Mouse (Mus musculus): ENCODE data around the gene Ube2e3. TPM values are rescaled to one million over a fixed set of nuclear protein-coding genes. Genes with fewer than 3 reads are reported as not detected.
A peak's percentile ranks its signal among the peaks of the same experiment; 100 is the strongest.

Gene Ube2e3
- polyA plus RNA-seq, 1 experiment from 2014 or later: 74.3 TPM

GRCm38 (mm10) chr2:78864116-78864515 is 3.8 kb upstream of the Ube2e3 start:
- ATAC-seq: no peak
- CTCF ChIA-PET: no interaction called here

GRCm38 (mm10) chr2:78864866-78865265 is 3.1 kb upstream of the Ube2e3 start:
- ATAC-seq (no peak), DNase-seq (ENCODE audit: low read depth, low spot score) (no peak)
- POLR2A ChIA-PET: interaction anchor here (0.7 kb wide), 1 partner anchor 396 kb away, joined by 4 read pairs; no protein-coding TSS in a partner anchor

More at GRCm38 (mm10) chr2:78864116-78864515, 3.8 kb upstream of the Ube2e3 start:
- in situ Hi-C loops (cut with MboI; ENCODE audit: low pct_unique_long_range_greater_than_20kb): no loop called here
- no peak for TF ChIP-seq CTCF (IDR thresholded peaks at IDR 0.05)
- no peaks in the 10 kb centered on the region for H3K27me3 ChIP-seq
- POLR2A ChIA-PET: no interaction called here
- DNase-seq (ENCODE audit: low read depth, low spot score): no peak

DNA sequence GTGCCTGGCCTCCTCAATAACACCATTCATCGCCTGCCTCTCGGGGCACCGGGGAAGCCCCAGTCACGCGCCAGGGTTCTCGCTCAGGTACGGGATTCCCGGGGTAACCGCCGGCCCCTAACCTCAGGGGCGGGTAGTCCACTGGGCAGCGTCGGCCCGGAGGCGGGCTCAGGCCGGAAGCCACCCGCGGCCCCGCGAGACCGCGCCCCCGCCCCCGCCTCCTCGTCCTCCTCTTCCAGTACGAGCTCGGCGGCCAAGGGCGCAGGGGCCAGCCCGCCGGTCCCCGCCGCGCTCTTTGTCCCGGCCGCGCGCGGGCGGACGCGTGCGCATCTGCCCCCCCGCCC is 559 bp downstream of the Ube2e3 start:
- POLR2A ChIA-PET: interaction anchor here (0.6 kb wide), 3 partner anchors 750 to 1105 kb away, joined by 3 to 5 read pairs (median 4); no protein-coding TSS in a partner anchor
- DNase-seq (ENCODE audit: low read depth, low spot score): no peak
- no peak for TF ChIP-seq CTCF (IDR thresholded peaks at IDR 0.05)
- peak; percentile 68 for ATAC-seq
- no peaks in the 10 kb centered on the region for H3K27me3 ChIP-seq
- in situ Hi-C loops (cut with MboI; ENCODE audit: low pct_unique_long_range_greater_than_20kb): no loop called here
- CTCF ChIA-PET: no interaction called here

More at GRCm38 (mm10) chr2:78864866-78865265, 3.1 kb upstream of the Ube2e3 start:
- CTCF ChIA-PET: no interaction called here
- in situ Hi-C loops (cut with MboI; ENCODE audit: low pct_unique_long_range_greater_than_20kb): no loop called here
- H3K27me3 ChIP-seq: no peaks in the 10 kb centered on the region
- no peak for TF ChIP-seq CTCF (IDR thresholded peaks at IDR 0.05)

- ChIA-PET CTCF (no interaction called here), POLR2A (interaction anchor here (0.6 kb wide), 3 partner anchors 750 to 1104 kb away, joined by 3 to 5 read pairs (median 4); no protein-coding TSS in a partner anchor)
- TF ChIP-seq CTCF (IDR thresholded peaks at IDR 0.05): peak; percentile 97
- DNase-seq (ENCODE audit: low read depth, low spot score) (no peak), ATAC-seq (peak; percentile 87)
- in situ Hi-C loops (cut with MboI; ENCODE audit: low pct_unique_long_range_greater_than_20kb): no loop called here
- no peaks in the 10 kb centered on the region for H3K27me3 ChIP-seq
Measured at GRCm38 (mm10) chr2:78868951-78869720, 1.2 kb downstream of the Ube2e3 start.

- H3K27me3 ChIP-seq: no peaks in the 10 kb centered on the region
- DNase-seq (ENCODE audit: low read depth, low spot score): no peak
- ATAC-seq: no peak
- in situ Hi-C loops (cut with MboI; ENCODE audit: low pct_unique_long_range_greater_than_20kb): loop anchor here (5.0 kb wide), 2 partner anchors 323 to 813 kb away; no protein-coding TSS in a partner anchor
- no peak for TF ChIP-seq CTCF (IDR thresholded peaks at IDR 0.05)
- ChIA-PET CTCF (no interaction called here), POLR2A (no interaction called here)
Measured at GRCm38 (mm10) chr2:78869721-78870442, 2.0 kb downstream of the Ube2e3 start.

- TF ChIP-seq CTCF (IDR thresholded peaks at IDR 0.05): no peak
- H3K27me3 ChIP-seq: no peaks in the 10 kb centered on the region
- in situ Hi-C loops (cut with MboI; ENCODE audit: low pct_unique_long_range_greater_than_20kb): loop anchor here (5.0 kb wide), 2 partner anchors 323 to 813 kb away; no protein-coding TSS in a partner anchor
- DNase-seq (ENCODE audit: low read depth, low spot score) (no peak), ATAC-seq (no peak)
- ChIA-PET CTCF (interaction anchor here (0.9 kb wide), 1 partner anchor 811 kb away, joined by 3 read pairs; no protein-coding TSS in a partner anchor), POLR2A (no interaction called here)
Measured at GRCm38 (mm10) chr2:78870443-78871025, 2.6 kb downstream of the Ube2e3 start.

- POLR2A ChIA-PET: interaction anchor here (0.5 to 0.8 kb wide), 3 partner anchors 525 to 812 kb away, joined by 3 read pairs; no protein-coding TSS in a partner anchor
- no peak for ATAC-seq
- no peaks in the 10 kb centered on the region for H3K27me3 ChIP-seq
- TF ChIP-seq CTCF (IDR thresholded peaks at IDR 0.05): peak; percentile 25
- DNase-seq (ENCODE audit: low read depth, low spot score): no peak
- in situ Hi-C loops (cut with MboI; ENCODE audit: low pct_unique_long_range_greater_than_20kb): loop anchor here (5.0 kb wide), 2 partner anchors 325 to 815 kb away; no protein-coding TSS in a partner anchor
- CTCF ChIA-PET: interaction anchor here (0.8 to 1.4 kb wide), 4 partner anchors 13 to 42 kb away, joined by 3 to 4 read pairs (median 3); no protein-coding TSS in a partner anchor
Measured at GRCm38 (mm10) chr2:78871971-78872860, 4.3 kb downstream of the Ube2e3 start.

- ChIA-PET CTCF (no interaction called here), POLR2A (no interaction called here)
- no peaks in the 10 kb centered on the region for H3K27me3 ChIP-seq
- DNase-seq (ENCODE audit: low read depth, low spot score) (no peak), ATAC-seq (no peak)
- in situ Hi-C loops (cut with MboI; ENCODE audit: low pct_unique_long_range_greater_than_20kb): loop anchor here (5.0 kb wide), 2 partner anchors 327 to 817 kb away; no protein-coding TSS in a partner anchor
- TF ChIP-seq CTCF (IDR thresholded peaks at IDR 0.05): no peak
Measured at GRCm38 (mm10) chr2:78873946-78874345, 6.0 kb downstream of the Ube2e3 start.

GRCm38 (mm10) chr2:78876002-78876401 is 8.1 kb downstream of the Ube2e3 start:
- ATAC-seq (no peak), DNase-seq (ENCODE audit: low read depth, low spot score) (no peak)
- in situ Hi-C loops (cut with MboI; ENCODE audit: low pct_unique_long_range_greater_than_20kb): no loop called here
- ChIA-PET CTCF (interaction anchor here (0.7 to 1.4 kb wide), 2 partner anchors 10 to 18 kb away, joined by 3 to 5 read pairs; no protein-coding TSS in a partner anchor), POLR2A (interaction anchor here (1.1 kb wide), 1 partner anchor 15 kb away, joined by 3 read pairs; no protein-coding TSS in a partner anchor)
- no peak for TF ChIP-seq CTCF (IDR thresholded peaks at IDR 0.05)
- no peaks in the 10 kb centered on the region for H3K27me3 ChIP-seq
